Mouse (Mus musculus): Measurements from ENCODE around the gene Hsp90ab1. TPM values are rescaled to one million over a fixed set of nuclear protein-coding genes. Genes with fewer than 3 reads are reported as not detected.

The Hsp90ab1 gene
- polyA plus RNA-seq, 1 experiment from 2014 or later, result 1,787 TPM

GRCm38 (mm10) chr17:45584939-45585678 lies 12.0 kb upstream of the Hsp90ab1 start:
- H3K27me3 ChIP-seq (ENCODE audit: control insufficient read depth, insufficient read depth, low read length), result no peaks in the 10 kb centered on the region
- H3K36me3 ChIP-seq (ENCODE audit: control insufficient read depth, insufficient read depth, low read length), result no peaks in the 10 kb centered on the region
- H3K4me1 ChIP-seq (replicated peaks; ENCODE audit: control insufficient read depth, insufficient read depth, low read length), result peaks cover 7% of the 10 kb centered on the region; the same call in 1 of the 2 replicates
- 22% methylated on average over 14 of the region's 14 CpGs for WGBS
- peak; percentile 90 for DNase-seq (ENCODE audit: low spot score)
- no peak overlapping the region for H3K4me3 ChIP-seq (ENCODE audit: low read depth, low read length)
- peak; percentile 40 for ATAC-seq (replicated peaks; ENCODE audit: low FRiP score)
- no peaks in the 10 kb centered on the region for H3K9me3 ChIP-seq (ENCODE audit: control insufficient read depth, low read length)
- no peak overlapping the region for H3K27ac ChIP-seq (ENCODE audit: low read depth, low read length)
- no peak overlapping the region for H3K4me2 ChIP-seq (ENCODE audit: low read depth, low read length, severe bottlenecking)
- H3K9ac ChIP-seq (ENCODE audit: low read length), result peak overlapping the region; percentile 41

GRCm38 (mm10) chr17:45584096-45584896 lies 11.2 kb upstream of the Hsp90ab1 start:
- H3K4me1 ChIP-seq (replicated peaks; ENCODE audit: control insufficient read depth, insufficient read depth, low read length), result peaks cover 7% of the 10 kb centered on the region; the same call in 1 of the 2 replicates
- no peaks in the 10 kb centered on the region for H3K9me3 ChIP-seq (ENCODE audit: control insufficient read depth, low read length)
- DNase-seq (ENCODE audit: low spot score) (no peak), ATAC-seq (replicated peaks; ENCODE audit: low FRiP score) (peak; percentile 37; the same call in 1 of the 2 replicates)
- WGBS, result 33% methylated on average over 12 of the region's 12 CpGs
- H3K4me2 ChIP-seq (ENCODE audit: low read depth, low read length, severe bottlenecking), result no peak overlapping the region
- H3K36me3 ChIP-seq (ENCODE audit: control insufficient read depth, insufficient read depth, low read length), result no peaks in the 10 kb centered on the region
- no peak overlapping the region; the same call in 1 of the 2 replicates for H3K27ac ChIP-seq (ENCODE audit: low read depth, low read length)
- no peaks in the 10 kb centered on the region for H3K27me3 ChIP-seq (ENCODE audit: control insufficient read depth, insufficient read depth, low read length)
- no peak overlapping the region for H3K4me3 ChIP-seq (ENCODE audit: low read depth, low read length)
- peak overlapping the region; percentile 41 for H3K9ac ChIP-seq (ENCODE audit: low read length)

GRCm38 (mm10) chr17:45582715-45583355 lies 9.8 kb upstream of the Hsp90ab1 start:
- H3K9ac ChIP-seq (ENCODE audit: low read length), result no peak overlapping the region
- WGBS, result 73% methylated on average over 6 of the region's 6 CpGs

GRCm38 (mm10) chr17:45582188-45582587 lies 9.1 kb upstream of the Hsp90ab1 start:
- no peak overlapping the region for H3K4me3 ChIP-seq (ENCODE audit: low read depth, low read length)
- H3K27ac ChIP-seq (ENCODE audit: low read depth, low read length), result no peak overlapping the region
- no peaks in the 10 kb centered on the region for H3K9me3 ChIP-seq (ENCODE audit: control insufficient read depth, low read length)
- no peaks in the 10 kb centered on the region for H3K27me3 ChIP-seq (ENCODE audit: control insufficient read depth, insufficient read depth, low read length)
- no peak overlapping the region for H3K4me2 ChIP-seq (ENCODE audit: low read depth, low read length, severe bottlenecking)
- H3K9ac ChIP-seq (ENCODE audit: low read length), result no peak overlapping the region
- no peak for ATAC-seq (replicated peaks; ENCODE audit: low FRiP score)
- no peak for DNase-seq (ENCODE audit: low spot score)
- no peaks in the 10 kb centered on the region for H3K36me3 ChIP-seq (ENCODE audit: control insufficient read depth, insufficient read depth, low read length)
- WGBS, result 90% methylated on average over 6 of the region's 6 CpGs
- peaks cover 7% of the 10 kb centered on the region; the same call in 1 of the 2 replicates for H3K4me1 ChIP-seq (replicated peaks; ENCODE audit: control insufficient read depth, insufficient read depth, low read length)

More at GRCm38 (mm10) chr17:45582715-45583355, 9.8 kb upstream of the Hsp90ab1 start:
- Histone ChIP-seq H3K27me3 (ENCODE audit: control insufficient read depth, insufficient read depth, low read length) (no peaks in the 10 kb centered on the region), H3K9me3 (ENCODE audit: control insufficient read depth, low read length) (no peaks in the 10 kb centered on the region), H3K4me1 (replicated peaks; ENCODE audit: control insufficient read depth, insufficient read depth, low read length) (peaks cover 7% of the 10 kb centered on the region; the same call in 1 of the 2 replicates), H3K4me2 (ENCODE audit: low read depth, low read length, severe bottlenecking) (no peak overlapping the region), H3K27ac (ENCODE audit: low read depth, low read length) (no peak overlapping the region), H3K4me3 (ENCODE audit: low read depth, low read length) (no peak overlapping the region), H3K36me3 (ENCODE audit: control insufficient read depth, insufficient read depth, low read length) (no peaks in the 10 kb centered on the region)
- ATAC-seq (replicated peaks; ENCODE audit: low FRiP score) (no peak), DNase-seq (ENCODE audit: low spot score) (no peak)

- WGBS, result 16% methylated on average over 2 of the region's 2 CpGs
- DNase-seq (ENCODE audit: low spot score), result peak; percentile 81
- Histone ChIP-seq H3K4me1 (replicated peaks; ENCODE audit: control insufficient read depth, insufficient read depth, low read length) (peaks cover 7% of the 10 kb centered on the region; the same call in 1 of the 2 replicates), H3K4me2 (ENCODE audit: low read depth, low read length, severe bottlenecking) (no peak overlapping the region), H3K9me3 (ENCODE audit: control insufficient read depth, low read length) (no peaks in the 10 kb centered on the region), H3K27me3 (ENCODE audit: control insufficient read depth, insufficient read depth, low read length) (no peaks in the 10 kb centered on the region), H3K27ac (ENCODE audit: low read depth, low read length) (no peak overlapping the region), H3K9ac (ENCODE audit: low read length) (no peak overlapping the region), H3K36me3 (ENCODE audit: control insufficient read depth, insufficient read depth, low read length) (no peaks in the 10 kb centered on the region), H3K4me3 (ENCODE audit: low read depth, low read length) (no peak overlapping the region)
- ATAC-seq (replicated peaks; ENCODE audit: low FRiP score), result no peak; the same call in 1 of the 2 replicates
Observed at GRCm38 (mm10) chr17:45581567-45581983, 8.5 kb upstream of the Hsp90ab1 start.

- Histone ChIP-seq H3K4me1 (replicated peaks; ENCODE audit: control insufficient read depth, insufficient read depth, low read length) (peaks cover 7% of the 10 kb centered on the region; the same call in 1 of the 2 replicates), H3K9ac (ENCODE audit: low read length) (no peak overlapping the region), H3K4me2 (ENCODE audit: low read depth, low read length, severe bottlenecking) (no peak overlapping the region), H3K27ac (ENCODE audit: low read depth, low read length) (0 out of 2 replicates have a peak overlapping the region, but pooled peaks have one; percentile 4), H3K9me3 (ENCODE audit: control insufficient read depth, low read length) (no peaks in the 10 kb centered on the region), H3K36me3 (ENCODE audit: control insufficient read depth, insufficient read depth, low read length) (no peaks in the 10 kb centered on the region), H3K27me3 (ENCODE audit: control insufficient read depth, insufficient read depth, low read length) (no peaks in the 10 kb centered on the region), H3K4me3 (ENCODE audit: low read depth, low read length) (no peak overlapping the region)
- WGBS, result 52% methylated on average over 12 of the region's 12 CpGs
- no peak for DNase-seq (ENCODE audit: low spot score)
- ATAC-seq (replicated peaks; ENCODE audit: low FRiP score), result no peak
Observed at GRCm38 (mm10) chr17:45580958-45581477, 7.9 kb upstream of the Hsp90ab1 start.

- Histone ChIP-seq H3K27ac (ENCODE audit: low read depth, low read length) (no peak overlapping the region), H3K4me2 (ENCODE audit: low read depth, low read length, severe bottlenecking) (no peak overlapping the region), H3K4me3 (ENCODE audit: low read depth, low read length) (no peak overlapping the region), H3K9me3 (ENCODE audit: control insufficient read depth, low read length) (no peaks in the 10 kb centered on the region), H3K27me3 (ENCODE audit: control insufficient read depth, insufficient read depth, low read length) (no peaks in the 10 kb centered on the region), H3K4me1 (replicated peaks; ENCODE audit: control insufficient read depth, insufficient read depth, low read length) (peaks cover 7% of the 10 kb centered on the region; the same call in 1 of the 2 replicates), H3K9ac (ENCODE audit: low read length) (no peak overlapping the region), H3K36me3 (ENCODE audit: control insufficient read depth, insufficient read depth, low read length) (no peaks in the 10 kb centered on the region)
- 77% methylated on average over 4 of the region's 4 CpGs for WGBS
- DNase-seq (ENCODE audit: low spot score), result no peak
- ATAC-seq (replicated peaks; ENCODE audit: low FRiP score), result no peak
Observed at GRCm38 (mm10) chr17:45579554-45579953, 6.5 kb upstream of the Hsp90ab1 start.

- H3K9ac ChIP-seq (ENCODE audit: low read length), result no peak overlapping the region
- no peaks in the 10 kb centered on the region for H3K9me3 ChIP-seq (ENCODE audit: control insufficient read depth, low read length)
- no peak for ATAC-seq (replicated peaks; ENCODE audit: low FRiP score)
- H3K4me3 ChIP-seq (ENCODE audit: low read depth, low read length), result no peak overlapping the region
- H3K4me1 ChIP-seq (replicated peaks; ENCODE audit: control insufficient read depth, insufficient read depth, low read length), result peaks cover 2% of the 10 kb centered on the region; the same call in 1 of the 2 replicates
- WGBS, result 65% methylated on average over 7 of the region's 7 CpGs
- H3K27ac ChIP-seq (ENCODE audit: low read depth, low read length), result no peak overlapping the region
- H3K36me3 ChIP-seq (ENCODE audit: control insufficient read depth, insufficient read depth, low read length), result no peaks in the 10 kb centered on the region
- no peak overlapping the region for H3K4me2 ChIP-seq (ENCODE audit: low read depth, low read length, severe bottlenecking)
- no peak for DNase-seq (ENCODE audit: low spot score)
- no peaks in the 10 kb centered on the region for H3K27me3 ChIP-seq (ENCODE audit: control insufficient read depth, insufficient read depth, low read length)
Observed at GRCm38 (mm10) chr17:45578843-45579242, 5.8 kb upstream of the Hsp90ab1 start.

Measured in forebrain, embryonic 11.5 days (tissue).